Mouse (Mus musculus): Measurements from ENCODE around the gene Tollip. TPM values are rescaled to one million over a fixed set of nuclear protein-coding genes. Genes with fewer than 3 reads are reported as not detected.

Tollip gene
- 100 to 1,000 TPM; 120 to 128 TPM for total RNA-seq (2021)

DNA sequence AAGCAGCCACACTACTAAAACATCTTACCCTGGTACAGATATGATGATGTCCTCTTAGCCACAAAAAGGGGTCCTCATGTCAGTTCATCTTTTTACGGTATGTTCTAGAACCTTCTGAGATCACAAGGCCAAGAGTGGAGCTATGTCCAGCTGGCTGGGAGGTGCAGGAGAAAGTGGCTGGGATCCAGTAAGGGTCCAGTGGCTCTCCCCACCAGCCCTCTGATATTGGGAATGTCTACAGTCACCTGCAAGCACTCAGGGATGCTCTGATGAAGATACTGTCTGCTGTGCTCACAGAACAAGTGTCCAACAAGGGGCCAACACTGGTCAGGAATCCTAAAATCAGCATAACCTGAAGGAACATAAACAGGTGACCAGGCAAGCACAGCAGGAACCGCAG is at the start of gene Tollip:
Gene Tollip (minus strand): TSS at position 101 of the 400 bp plus-strand sequence.
- DNase-seq (ENCODE audit: extremely low spot score in 1 of 2, low spot score in 2 of 2) = no peak
- intact Hi-C loops (cut with DNase I) = no loop called here

DNA sequence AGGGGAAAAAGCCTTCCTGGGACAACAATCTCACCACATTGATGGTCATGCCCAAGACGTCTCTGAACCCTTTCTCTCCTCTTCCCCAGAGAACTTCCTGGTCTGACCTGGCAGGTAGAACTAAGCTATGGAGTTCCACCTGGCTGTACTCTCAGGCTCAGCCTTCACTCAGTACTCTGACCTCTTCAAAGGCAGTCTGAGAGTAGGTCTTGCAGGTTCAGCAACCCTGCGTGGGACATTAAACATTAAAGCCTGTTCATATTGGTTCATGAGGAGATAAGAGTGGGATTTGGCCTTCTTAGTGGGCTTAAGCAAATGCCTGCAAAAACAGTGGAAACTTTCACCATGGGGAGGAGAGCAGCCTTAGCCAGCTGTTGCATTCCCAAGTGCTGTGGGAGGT is 48.0 kb upstream of the Tollip start:
- intact Hi-C loops (cut with DNase I) = no loop called here
- no peak for DNase-seq (ENCODE audit: extremely low spot score in 1 of 2, low spot score in 2 of 2)

DNA sequence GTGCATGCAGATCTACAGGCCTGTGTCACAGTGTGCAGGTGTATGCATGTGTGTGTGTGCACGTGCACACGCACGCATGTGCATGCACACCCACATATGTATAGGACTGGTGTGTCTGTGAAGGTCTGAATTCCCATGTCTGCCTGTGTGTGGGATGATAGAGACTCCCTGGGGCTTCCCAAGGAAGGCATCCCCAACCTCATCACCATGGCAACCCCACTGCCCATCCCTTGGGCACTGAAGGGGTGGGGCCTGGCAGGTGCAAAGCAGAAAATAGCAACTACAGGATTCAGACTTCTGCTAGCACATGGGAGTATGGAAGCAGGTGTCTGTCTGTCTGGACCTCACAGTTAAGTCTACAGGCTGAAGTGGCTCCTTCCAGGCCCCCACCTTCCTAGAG is 44.2 kb upstream of the Tollip start:
- no peak for DNase-seq (ENCODE audit: extremely low spot score in 1 of 2, low spot score in 2 of 2)
- intact Hi-C loops (cut with DNase I) = no loop called here

DNA sequence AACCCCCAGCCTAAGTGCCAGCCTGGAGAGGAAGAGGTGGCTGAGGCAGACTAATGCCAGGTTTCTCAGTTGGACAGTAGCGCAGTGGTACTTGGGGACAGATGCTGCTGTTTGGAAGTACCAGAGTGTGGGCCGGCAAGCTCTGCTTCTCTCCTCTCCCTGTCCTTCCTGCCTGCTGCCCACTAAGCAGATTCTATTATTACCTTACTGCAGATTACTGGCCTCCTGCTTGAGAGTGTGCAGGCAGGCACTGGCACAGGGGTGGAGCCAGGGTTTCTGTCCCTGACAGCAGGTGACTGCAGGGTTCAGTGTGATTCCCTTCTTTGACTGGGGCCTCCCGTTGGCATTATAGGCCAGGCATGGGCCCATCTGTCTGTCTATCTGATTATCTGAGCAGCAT is 43.2 kb upstream of the Tollip start:
- DNase-seq (ENCODE audit: extremely low spot score in 1 of 2, low spot score in 2 of 2) = no peak
- intact Hi-C loops (cut with DNase I) = no loop called here

DNA sequence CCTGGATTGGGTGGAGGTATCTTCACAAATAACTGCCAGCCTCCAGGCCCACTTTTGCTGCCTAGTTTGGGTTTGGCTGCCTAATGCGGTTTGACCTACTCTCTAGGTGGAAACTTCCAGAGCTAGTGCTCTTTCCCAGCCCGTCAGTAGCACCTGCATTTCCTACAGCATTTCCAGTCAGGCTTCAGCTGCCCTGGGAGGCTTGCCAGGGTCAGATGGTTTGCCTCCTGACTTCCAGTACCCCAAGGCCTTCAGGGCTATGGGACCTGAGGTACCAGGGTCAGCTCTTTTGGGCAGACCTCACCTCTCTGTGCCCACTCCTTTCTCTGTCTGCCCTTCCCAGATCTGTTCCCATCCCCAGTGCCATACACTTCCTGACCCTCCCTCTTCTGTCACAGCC is 42.6 kb upstream of the Tollip start:
- intact Hi-C loops (cut with DNase I) = no loop called here
- DNase-seq (ENCODE audit: extremely low spot score in 1 of 2, low spot score in 2 of 2) = no peak

DNA sequence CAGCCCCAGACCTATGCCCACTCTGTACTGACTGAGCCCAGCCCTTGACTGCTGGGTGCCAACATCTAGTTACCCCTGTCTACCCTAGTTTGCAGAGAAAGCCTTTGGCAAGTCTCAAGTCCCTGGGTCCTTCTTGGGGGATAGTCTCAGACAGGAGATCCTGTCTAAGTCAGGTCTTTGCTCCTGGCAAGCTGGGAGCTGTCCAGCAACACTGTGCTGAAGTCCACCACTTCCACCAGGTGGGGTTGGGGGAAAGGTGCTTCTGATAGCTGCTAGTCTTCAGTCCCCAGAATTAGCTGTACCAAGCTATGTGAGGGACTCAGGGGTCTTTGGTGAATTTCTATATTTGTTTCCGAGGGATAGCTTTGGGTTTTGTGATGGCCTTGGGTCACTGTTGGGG is 40.8 kb upstream of the Tollip start:
- intact Hi-C loops (cut with DNase I) = no loop called here
- DNase-seq (ENCODE audit: extremely low spot score in 1 of 2, low spot score in 2 of 2) = no peak

DNA sequence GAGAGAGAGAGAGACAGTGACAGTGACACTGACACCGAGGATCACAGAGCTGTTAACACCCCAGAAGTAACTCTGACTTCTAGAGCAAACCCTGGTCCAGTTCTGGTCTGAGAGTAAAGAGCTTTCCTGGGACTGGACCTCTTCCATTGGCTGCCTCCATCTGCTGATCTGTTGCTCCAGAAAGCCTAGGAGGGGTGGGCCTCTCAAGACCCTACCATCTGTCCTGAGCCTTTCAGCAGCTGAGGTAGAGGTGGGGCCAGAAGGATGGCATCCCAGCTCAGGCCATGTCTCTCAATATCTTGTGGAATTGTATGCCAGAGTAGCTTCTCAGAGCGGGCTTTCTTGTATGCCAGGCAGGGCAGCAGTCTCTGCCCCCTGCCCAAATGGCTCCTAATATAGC is 39.9 kb upstream of the Tollip start:
- DNase-seq (ENCODE audit: extremely low spot score in 1 of 2, low spot score in 2 of 2) = no peak
- intact Hi-C loops (cut with DNase I) = no loop called here

DNA sequence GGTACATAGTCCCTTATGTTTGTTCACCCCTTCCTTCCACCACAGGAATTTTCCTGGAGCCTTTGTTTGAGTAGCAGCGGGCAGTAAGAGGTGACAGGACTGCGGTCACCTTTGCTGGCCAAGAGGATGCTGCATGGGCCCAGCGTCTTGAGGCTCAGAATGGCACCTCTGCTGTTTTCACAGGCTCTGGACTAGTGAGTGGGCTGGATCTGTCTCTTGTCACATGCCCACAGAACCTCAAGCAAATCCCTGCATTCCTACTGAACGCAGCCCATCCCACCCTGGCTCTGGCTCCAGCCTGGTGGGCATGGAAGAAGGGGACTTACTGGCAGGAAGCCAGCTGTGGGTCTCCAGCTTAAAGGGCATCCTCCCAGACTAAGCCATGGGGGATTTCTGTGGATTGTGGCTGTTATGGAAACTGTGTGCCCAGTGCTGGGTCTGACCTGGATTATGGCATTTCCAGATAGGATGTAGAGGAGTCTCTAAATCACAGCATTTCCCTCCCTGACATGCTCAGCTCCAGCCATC is 39.3 kb upstream of the Tollip start:
- intact Hi-C loops (cut with DNase I) = no loop called here
- no peak for DNase-seq (ENCODE audit: extremely low spot score in 1 of 2, low spot score in 2 of 2)

DNA sequence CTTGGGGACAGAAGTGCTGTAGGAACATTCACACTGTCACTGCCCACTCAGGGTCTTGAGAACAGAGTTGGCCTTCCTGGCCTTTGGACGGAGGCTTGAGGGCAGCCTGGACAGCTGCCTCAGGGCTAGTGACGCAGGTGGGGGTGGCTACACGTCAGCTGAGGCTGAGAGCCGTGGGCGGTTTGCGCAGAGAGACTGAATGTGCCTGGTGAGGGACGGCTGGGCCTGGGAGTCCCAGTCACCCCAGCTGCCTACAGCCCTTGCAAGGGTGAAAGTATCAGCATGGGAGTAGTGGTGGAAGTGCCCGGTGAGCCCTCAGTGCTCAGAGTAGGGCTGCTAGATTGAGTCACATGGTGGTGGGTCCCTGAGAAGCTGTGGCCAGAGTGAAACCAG is 37.9 kb upstream of the Tollip start:
- intact Hi-C loops (cut with DNase I) = no loop called here
- peak in 1 of 2 experiments; percentile 54 for DNase-seq (ENCODE audit: extremely low spot score in 1 of 2, low spot score in 2 of 2)

DNA sequence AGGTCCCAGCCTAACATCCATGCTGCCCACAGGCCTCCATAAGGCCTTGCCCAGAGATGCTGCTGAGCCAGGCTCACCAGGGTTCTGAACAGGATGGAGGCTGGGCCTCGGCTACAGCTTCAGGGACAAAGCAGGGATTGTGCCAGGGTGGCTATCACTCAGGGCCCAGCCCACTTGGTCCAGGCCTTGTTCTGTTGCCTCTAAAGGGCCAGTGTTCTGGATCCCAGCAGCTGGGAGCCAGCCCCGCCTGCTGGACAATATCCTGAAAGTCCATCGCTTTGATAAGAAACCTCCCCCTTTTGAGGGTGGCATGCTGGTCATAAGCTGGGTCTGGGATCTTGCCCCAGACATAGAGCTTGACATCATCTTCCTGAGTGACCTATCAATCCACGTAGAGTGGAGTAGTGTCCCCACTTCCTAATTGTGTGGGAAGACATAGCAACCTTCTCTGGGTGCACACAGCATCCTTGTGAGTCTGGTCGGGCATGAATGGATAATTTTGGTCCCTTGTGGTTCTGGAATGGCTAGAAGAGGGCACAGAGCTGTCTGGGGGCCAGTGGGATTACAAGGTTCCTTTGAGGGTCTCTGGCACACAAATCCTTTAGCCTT is 37.4 kb upstream of the Tollip start:
- peak in 1 of 2 experiments; percentile 57 for DNase-seq (ENCODE audit: extremely low spot score in 1 of 2, low spot score in 2 of 2)
- intact Hi-C loops (cut with DNase I) = no loop called here

DNA sequence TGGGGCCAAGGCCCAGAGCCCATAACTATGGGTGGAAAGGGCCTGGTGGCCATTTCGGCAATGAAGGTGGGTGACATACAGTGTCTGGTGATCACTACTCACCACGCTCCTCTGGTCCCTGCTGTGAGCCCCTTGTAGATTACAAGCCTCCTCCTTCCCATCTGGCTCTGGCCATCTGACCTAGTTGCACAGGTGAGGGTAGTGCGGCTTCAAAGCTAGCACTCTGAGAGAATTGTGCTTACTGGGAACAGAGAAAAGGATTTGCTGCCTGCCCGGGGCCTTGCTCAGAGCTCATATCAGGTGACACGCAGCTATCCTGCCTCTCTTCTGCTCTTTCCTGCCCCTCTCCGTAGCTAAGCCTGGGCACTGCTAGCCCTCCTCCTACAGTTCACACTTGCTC is 35.3 kb upstream of the Tollip start:
- no peak for DNase-seq (ENCODE audit: extremely low spot score in 1 of 2, low spot score in 2 of 2)
- intact Hi-C loops (cut with DNase I) = no loop called here

DNA sequence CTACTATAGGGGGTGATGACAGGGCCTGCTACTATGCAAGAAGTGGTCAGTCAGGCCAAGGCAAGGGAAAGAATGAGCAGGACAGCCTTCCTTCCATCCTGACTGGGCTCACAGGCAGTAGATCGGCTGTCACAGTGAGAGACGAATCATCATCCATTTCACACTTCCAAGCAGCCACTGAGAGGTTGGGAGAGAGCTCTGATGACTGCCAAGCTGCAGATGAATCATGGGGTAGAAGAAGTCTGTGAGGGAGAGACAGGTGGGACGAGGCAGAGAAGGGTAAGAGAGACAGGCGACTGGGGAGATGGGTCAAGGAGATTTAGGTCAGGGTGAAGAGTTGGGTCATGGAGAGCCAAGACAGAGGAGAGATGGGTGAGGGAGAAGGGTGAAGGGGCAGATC is 34.6 kb upstream of the Tollip start:
- intact Hi-C loops (cut with DNase I) = no loop called here
- DNase-seq (ENCODE audit: extremely low spot score in 1 of 2, low spot score in 2 of 2) = no peak

DNA sequence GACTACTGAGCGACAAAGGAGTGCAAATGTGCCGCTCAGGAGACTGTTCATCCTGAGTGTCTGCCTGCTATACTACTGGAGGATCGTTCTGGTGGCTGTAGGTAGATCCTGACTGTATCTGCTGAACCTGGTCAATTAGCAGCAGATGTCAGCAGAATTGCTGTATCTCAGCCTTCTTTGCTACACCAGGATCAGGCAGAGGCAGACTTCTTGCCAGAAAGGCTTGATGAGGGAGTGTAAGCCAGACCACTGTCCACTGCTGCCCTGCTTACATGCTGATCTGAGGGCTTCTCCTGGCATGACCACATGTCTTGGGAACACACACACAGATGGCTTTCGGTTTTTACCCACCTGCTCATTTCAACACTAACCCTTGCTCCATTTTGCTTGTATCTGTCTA is 33.5 kb upstream of the Tollip start:
- intact Hi-C loops (cut with DNase I) = no loop called here
- no peak for DNase-seq (ENCODE audit: extremely low spot score in 1 of 2, low spot score in 2 of 2)

DNA sequence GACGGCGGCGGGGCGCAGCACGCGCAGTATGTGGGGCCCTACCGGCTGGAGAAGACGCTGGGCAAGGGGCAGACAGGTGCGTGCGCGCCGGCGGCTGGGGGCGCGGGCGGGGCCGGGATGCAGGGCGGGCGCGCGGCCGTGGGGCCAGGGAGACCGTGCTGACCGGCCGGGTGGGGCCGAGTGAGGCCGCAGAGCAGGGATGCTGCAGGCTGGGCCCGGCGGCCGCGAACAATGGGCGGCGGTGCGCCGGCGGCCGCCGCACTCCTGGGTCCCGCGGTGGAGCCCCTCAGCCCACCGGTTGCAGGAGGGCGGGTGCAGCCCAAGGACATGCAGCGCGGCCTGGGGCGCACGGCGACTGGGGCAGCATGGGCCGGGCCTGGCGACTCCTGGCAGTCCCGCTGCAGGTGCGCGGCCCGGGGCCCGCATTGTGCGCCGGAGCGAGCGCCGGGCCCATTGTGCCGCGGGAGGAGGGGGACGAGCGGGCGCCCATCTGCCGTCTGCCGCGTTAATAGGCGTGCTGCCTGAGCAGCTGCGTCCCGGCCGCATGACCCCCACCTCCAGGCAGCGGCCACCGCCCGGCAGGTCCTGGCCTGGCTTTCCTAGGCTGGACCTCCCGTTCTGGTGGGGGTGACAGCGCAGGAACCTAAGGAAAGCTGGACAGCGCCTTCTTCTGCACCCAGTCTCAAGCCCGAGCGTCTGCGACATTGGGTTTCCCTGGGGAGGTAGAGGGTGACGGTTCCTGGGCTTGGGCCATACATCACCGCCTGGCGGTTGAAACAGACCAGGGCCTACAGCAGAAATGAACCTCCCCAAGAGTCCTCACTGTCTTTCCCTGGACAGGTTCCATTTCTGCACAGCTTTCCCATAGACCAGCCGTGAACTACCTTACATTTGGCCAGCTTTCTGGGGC is 32.1 kb upstream of the Tollip start:
- DNase-seq (ENCODE audit: extremely low spot score in 1 of 2, low spot score in 2 of 2) = peak in 1 of 2 experiments; percentile 68
- intact Hi-C loops (cut with DNase I) = no loop called here

DNA sequence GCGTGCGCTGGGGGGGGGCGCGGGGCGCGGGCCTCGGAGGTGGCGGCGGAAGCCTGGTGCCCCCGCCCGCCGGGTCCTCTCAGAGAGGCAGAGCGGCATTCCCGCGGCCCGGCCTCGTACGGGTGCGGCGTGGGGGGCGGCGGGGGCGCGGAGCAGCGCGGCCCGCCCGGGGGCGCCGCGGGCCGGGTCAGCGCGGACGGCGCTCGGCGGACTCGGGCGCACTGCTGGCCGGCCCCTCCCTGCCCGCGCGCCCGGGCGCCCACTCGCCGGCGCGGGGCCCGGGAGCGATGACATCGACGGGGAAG is 31.4 kb upstream of the Tollip start:
- DNase-seq (ENCODE audit: extremely low spot score in 1 of 2, low spot score in 2 of 2) = no peak
- intact Hi-C loops (cut with DNase I) = loop anchor here (5.0 kb wide), 1 partner anchor 47 kb away; no protein-coding TSS in a partner anchor

DNA sequence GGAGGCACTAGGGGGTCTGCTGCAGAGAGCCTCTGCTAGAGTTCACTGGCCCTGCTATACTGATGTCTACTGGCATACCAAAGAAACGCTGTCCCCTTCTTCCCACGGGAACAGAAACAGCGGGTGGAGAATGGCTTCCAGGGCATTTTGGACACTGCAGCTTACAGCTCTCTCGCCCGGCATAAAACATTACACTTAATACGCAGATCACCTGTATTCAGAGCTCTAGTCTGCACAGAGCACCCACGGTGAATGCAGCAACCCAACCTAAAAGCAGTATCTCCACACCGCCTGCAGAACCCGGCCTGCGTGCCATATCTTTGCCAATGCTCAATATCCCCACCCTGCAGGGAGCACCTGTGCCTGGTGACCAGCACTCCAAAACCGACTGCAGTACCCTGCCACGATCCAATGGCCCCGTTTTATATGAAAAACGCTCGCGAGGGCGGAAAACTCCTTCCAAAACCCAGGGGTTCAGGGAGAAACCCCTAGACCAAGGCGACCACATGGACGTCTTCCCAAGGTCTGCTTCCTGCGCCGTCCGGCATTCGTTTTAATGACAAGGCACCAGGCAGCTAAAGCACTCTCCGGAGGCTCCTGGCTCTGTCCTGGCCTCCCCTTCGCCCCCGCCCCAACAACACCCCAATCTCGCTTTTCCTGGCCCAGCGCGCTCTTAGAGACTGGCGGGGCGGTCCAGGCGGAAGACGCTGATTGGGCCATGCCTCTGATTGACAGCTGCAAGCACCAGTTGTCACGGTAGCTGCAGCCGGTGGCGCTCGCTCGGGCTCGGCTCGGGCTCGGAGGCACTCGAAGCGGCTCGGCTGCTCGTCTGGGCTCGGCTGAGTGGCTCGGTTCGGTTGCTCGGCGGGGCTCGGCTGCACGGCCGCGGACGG is 30.8 kb upstream of the Tollip start, which contains the start of gene Brsk2:
Gene Brsk2 (plus strand): TSS at position 846 of the 893 bp plus-strand sequence.
- intact Hi-C loops (cut with DNase I) = loop anchor here (5.0 kb wide), 1 partner anchor 47 kb away; no protein-coding TSS in a partner anchor
- DNase-seq (ENCODE audit: extremely low spot score in 1 of 2, low spot score in 2 of 2) = peak; percentile 97 to 98

DNA sequence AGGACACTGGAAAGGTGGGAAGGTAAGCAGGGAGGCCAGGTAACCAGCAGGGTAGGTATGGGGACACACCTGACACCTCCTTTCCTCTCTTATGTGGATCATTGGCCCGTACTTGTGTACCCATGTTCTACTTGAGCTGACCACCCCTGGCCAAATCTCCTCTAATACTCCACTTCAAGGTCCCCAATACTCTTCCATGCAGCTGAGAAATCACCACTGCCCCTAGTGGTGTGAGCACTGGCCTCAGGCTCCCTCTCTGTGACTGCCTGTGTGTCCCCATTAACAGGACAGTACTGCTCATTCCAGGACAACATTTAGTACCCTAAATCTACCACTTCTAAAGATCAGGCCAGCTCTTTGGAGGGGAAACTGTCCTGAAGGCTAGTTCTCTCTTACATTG is 29.7 kb upstream of the Tollip start:
- intact Hi-C loops (cut with DNase I) = loop anchor here (5.0 kb wide), 1 partner anchor 46 kb away; no protein-coding TSS in a partner anchor
- DNase-seq (ENCODE audit: extremely low spot score in 1 of 2, low spot score in 2 of 2) = no peak

DNA sequence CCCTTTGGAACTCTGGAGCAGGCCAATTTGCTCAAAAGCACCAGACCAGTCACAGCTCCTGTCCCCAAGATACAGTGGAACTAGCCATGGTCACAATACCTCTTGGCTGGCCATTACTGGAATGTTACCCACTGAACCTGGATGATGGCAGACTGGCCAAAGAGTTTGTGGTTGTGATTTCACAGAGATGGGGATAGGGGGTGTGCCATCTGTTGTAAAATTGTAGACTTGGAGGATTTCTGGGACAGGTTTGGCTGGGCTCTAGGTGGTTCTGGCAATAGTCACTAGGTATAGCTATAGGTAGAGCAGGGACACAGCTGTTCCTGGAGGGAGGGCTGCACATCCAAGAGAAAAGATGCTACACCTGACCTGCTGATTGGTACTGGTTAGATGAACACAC is 29.2 kb upstream of the Tollip start:
- no peak for DNase-seq (ENCODE audit: extremely low spot score in 1 of 2, low spot score in 2 of 2)
- intact Hi-C loops (cut with DNase I) = loop anchor here (5.0 kb wide), 1 partner anchor 45 kb away; no protein-coding TSS in a partner anchor

DNA sequence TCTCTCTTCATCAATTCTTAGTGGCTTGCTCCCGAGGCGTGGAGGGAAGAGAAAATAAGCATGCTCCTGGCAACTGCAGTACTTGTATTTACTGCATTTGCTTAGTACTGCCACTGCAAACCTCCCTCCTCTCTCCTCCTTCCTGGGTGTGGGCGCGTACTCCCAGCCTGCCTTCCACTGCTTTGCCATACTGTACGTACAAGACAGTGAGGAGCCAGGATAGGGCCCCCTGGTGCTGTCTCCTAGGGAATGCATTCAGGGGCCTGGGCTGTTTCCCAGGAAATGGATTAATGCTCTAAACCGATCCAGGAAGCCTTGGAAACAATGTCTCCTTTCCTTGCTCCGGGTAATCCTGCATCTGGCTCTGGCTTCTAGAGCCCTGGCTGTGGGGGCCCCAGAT is 27.6 kb upstream of the Tollip start:
- intact Hi-C loops (cut with DNase I) = loop anchor here (5.0 kb wide), 1 partner anchor 44 kb away; no protein-coding TSS in a partner anchor
- DNase-seq (ENCODE audit: extremely low spot score in 1 of 2, low spot score in 2 of 2) = peak; percentile 68 to 86

All from left cerebral cortex, postnatal 10 days (tissue).